Mouse (Mus musculus) forebrain, postnatal 0 days (tissue): ENCODE measurements at regions not wholly inside any gene's neighbourhood (a gene's known extent, or its start where the extent isn't known, plus 50 kb on each side); places are given as distances from the start of the nearest gene placed in this dataset.

Source experiments
- ATAC-seq: fragments of 200-750 bp; cut with Nextera tagmentation; 2 replicates; pipeline ENCODE4 v1.8.0; 2017; ENCODE audit warnings: mild to moderate bottlenecking, moderate library complexity
- DNase-seq: peaks from one replicate; pipeline ENCODE4 v3.0.0-alpha.2; 2015
- H3K27ac ChIP-seq: fragments of 300-500 bp; sonication (generic); 2 replicates; pipeline ENCODE4 v1.5.1; 2014; ENCODE audit warnings: low read depth, mild to moderate bottlenecking, antibody characterized with exemption, low read length, moderate library complexity, mixed read lengths
- H3K27me3 ChIP-seq: fragments of 300-500 bp; sonication (generic); 2 replicates; pipeline ENCODE4 v1.6.1; 2014; ENCODE audit warnings: mild to moderate bottlenecking, low read length, mixed read lengths; ENCODE audit not compliant: insufficient read depth
- H3K36me3 ChIP-seq: fragments of 300-500 bp; sonication (generic); 2 replicates; pipeline ENCODE4 v1.6.1; 2014; ENCODE audit warnings: mild to moderate bottlenecking, moderate library complexity; ENCODE audit not compliant: insufficient read depth
- H3K4me1 ChIP-seq: fragments of 300-500 bp; sonication (generic); 2 replicates; pipeline ENCODE4 v1.6.1; 2014; ENCODE audit warnings: antibody characterized with exemption; ENCODE audit not compliant: insufficient read depth
- H3K4me2 ChIP-seq: fragments of 300-500 bp; sonication (generic); 2 replicates; pipeline ENCODE4 v1.6.1; 2014; ENCODE audit warnings: low read depth, mild to moderate bottlenecking, moderate library complexity
- H3K4me3 ChIP-seq: fragments of 300-500 bp; sonication (generic); 2 replicates; pipeline ENCODE4 v1.5.1; 2014; ENCODE audit warnings: low read depth, low read length, mixed read lengths
- H3K9ac ChIP-seq: fragments of 300-500 bp; sonication (generic); 2 replicates; pipeline ENCODE4 v1.6.1; 2014; ENCODE audit warnings: mild to moderate bottlenecking
- H3K9me3 ChIP-seq: fragments of 300-500 bp; sonication (generic); 2 replicates; pipeline ENCODE4 v1.6.1; 2016; ENCODE audit warnings: low read length
- CTCF ChIP-seq: sonication (generic); IDR thresholded peaks from 2 replicates; pipeline ENCODE4 v1.5.1; 2016; ENCODE audit warnings: antibody characterized with exemption, control low read depth, low read depth
- WGBS: fragments of 180-500 bp; shearing (Covaris S2); extraction: QIAGEN DNeasy Blood & Tissue Kit; methylation state at CpG from one replicate; pipeline ENCODE4 v1.1.7; 2014; 5-methylcytosine and 5-hydroxymethylcytosine counted together

- Histone ChIP-seq H3K4me2 (no peak overlapping the region), H3K4me1 (no peaks in the 10 kb centered on the region), H3K9ac (no peak overlapping the region), H3K9me3 (no peaks in the 10 kb centered on the region), H3K36me3 (no peaks in the 10 kb centered on the region), H3K27me3 (no peaks in the 10 kb centered on the region), H3K27ac (no peak overlapping the region), H3K4me3 (no peak overlapping the region)
- peak; percentile 22 for DNase-seq
- WGBS, result 58% methylated on average over 3 of the region's 3 CpGs
- peak; percentile 59; the same call in 1 of the 2 replicates for ATAC-seq
- TF ChIP-seq CTCF, result no peak
Observed at GRCm38 (mm10) chr8:6179602-6180001, 1074.5 kb upstream of the Slc10a2 start.

DNA sequence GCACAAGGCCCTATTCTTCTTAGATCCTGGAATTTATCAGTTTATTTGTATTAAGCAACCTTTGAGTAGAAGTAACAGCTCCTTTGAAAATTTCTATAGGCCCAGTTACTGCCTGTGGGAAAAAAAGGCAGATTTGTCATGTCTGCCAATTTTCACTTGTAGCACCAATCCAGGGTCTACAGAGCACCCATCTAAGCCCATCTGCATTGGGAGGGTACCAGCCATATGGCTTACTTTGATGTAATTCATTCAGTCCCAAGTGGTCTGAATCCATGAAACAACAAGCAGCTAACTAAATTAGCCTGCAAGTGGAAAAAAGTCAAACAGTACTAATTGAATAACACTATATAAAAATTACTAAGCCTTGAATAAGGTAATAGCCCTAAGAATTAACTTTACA, 1061.3 kb upstream of the Slc10a2 start:
- no peak for TF ChIP-seq CTCF
- DNase-seq, result no peak
- H3K9ac ChIP-seq, result no peak overlapping the region
- no peak for ATAC-seq
- no peaks in the 10 kb centered on the region for H3K27me3 ChIP-seq
- no peak overlapping the region for H3K27ac ChIP-seq
- H3K4me2 ChIP-seq, result no peak overlapping the region
- no peaks in the 10 kb centered on the region for H3K9me3 ChIP-seq
- no peaks in the 10 kb centered on the region for H3K36me3 ChIP-seq
- H3K4me3 ChIP-seq, result no peak overlapping the region
- H3K4me1 ChIP-seq, result no peaks in the 10 kb centered on the region

DNA sequence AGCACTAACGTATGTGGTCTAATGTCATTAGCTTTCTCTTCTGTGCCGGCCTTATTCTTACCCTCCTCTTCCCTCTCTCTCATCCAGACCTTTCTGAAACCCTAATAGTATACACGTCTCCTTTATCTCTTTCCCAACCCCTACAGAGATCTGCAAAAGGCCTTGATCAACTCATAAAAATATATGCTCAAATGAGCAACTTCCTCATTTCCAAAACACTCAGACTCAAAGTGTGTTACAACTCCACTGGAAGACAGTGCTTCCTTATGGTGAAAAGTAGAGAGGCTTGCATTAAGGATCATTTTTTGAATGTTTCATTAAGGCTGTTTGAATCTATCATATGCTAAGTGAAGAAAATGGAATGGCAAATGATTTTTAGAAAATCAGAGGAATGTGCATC, 1060.1 kb upstream of the Slc10a2 start:
- no peak overlapping the region for H3K4me3 ChIP-seq
- TF ChIP-seq CTCF, result no peak
- no peak for DNase-seq
- no peak overlapping the region for H3K9ac ChIP-seq
- H3K4me1 ChIP-seq, result no peaks in the 10 kb centered on the region
- WGBS, result 64% methylated on average over 3 of the region's 3 CpGs
- no peaks in the 10 kb centered on the region for H3K36me3 ChIP-seq
- H3K9me3 ChIP-seq, result no peaks in the 10 kb centered on the region
- no peak overlapping the region for H3K4me2 ChIP-seq
- no peaks in the 10 kb centered on the region for H3K27me3 ChIP-seq
- H3K27ac ChIP-seq, result no peak overlapping the region
- no peak for ATAC-seq

DNA sequence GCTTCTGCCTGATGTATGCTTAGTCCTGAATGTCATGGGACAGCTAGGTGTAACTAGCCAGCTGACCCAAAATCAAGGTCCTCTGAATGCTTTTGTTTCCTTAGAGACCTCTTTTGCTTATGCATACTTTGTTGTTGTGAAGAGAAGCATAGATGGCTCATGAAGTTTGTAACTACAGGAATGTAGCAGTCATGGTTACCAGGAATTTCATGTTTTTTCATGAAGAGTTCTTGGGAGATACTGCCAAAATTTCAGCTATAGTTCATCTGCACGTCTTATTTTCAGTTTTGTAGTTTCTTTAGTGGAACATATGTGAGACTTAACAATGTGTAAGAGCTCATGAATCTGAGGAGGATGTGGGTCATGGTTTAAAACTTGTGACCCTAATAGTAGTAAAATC, 1059.6 kb upstream of the Slc10a2 start:
- Histone ChIP-seq H3K4me3 (no peak overlapping the region), H3K4me2 (no peak overlapping the region), H3K9ac (no peak overlapping the region), H3K4me1 (no peaks in the 10 kb centered on the region), H3K36me3 (no peaks in the 10 kb centered on the region), H3K9me3 (no peaks in the 10 kb centered on the region), H3K27ac (no peak overlapping the region), H3K27me3 (no peaks in the 10 kb centered on the region)
- 54% methylated on average over 1 of the region's 1 CpGs for WGBS
- DNase-seq (no peak), ATAC-seq (no peak)
- no peak for TF ChIP-seq CTCF

- Histone ChIP-seq H3K4me1 (no peaks in the 10 kb centered on the region), H3K27me3 (no peaks in the 10 kb centered on the region), H3K4me2 (no peak overlapping the region), H3K36me3 (no peaks in the 10 kb centered on the region), H3K9me3 (no peaks in the 10 kb centered on the region), H3K4me3 (no peak overlapping the region), H3K27ac (no peak overlapping the region), H3K9ac (no peak overlapping the region)
- ATAC-seq (no peak), DNase-seq (no peak)
- no peak for TF ChIP-seq CTCF
- 83% methylated on average over 4 of the region's 4 CpGs for WGBS
Observed at GRCm38 (mm10) chr8:6144588-6144987, 1039.4 kb upstream of the Slc10a2 start.

GRCm38 (mm10) chr8:6140090-6140489, 1034.9 kb upstream of the Slc10a2 start:
- Histone ChIP-seq H3K27me3 (no peaks in the 10 kb centered on the region), H3K4me1 (no peaks in the 10 kb centered on the region), H3K9ac (no peak overlapping the region), H3K36me3 (no peaks in the 10 kb centered on the region), H3K27ac (no peak overlapping the region), H3K4me2 (no peak overlapping the region), H3K9me3 (no peaks in the 10 kb centered on the region), H3K4me3 (no peak overlapping the region)
- 76% methylated on average over 1 of the region's 1 CpGs for WGBS
- TF ChIP-seq CTCF, result no peak
- DNase-seq (no peak), ATAC-seq (no peak)

- H3K4me3 ChIP-seq, result no peak overlapping the region
Observed at GRCm38 (mm10) chr8:6139171-6139570, 1034.0 kb upstream of the Slc10a2 start.

DNA sequence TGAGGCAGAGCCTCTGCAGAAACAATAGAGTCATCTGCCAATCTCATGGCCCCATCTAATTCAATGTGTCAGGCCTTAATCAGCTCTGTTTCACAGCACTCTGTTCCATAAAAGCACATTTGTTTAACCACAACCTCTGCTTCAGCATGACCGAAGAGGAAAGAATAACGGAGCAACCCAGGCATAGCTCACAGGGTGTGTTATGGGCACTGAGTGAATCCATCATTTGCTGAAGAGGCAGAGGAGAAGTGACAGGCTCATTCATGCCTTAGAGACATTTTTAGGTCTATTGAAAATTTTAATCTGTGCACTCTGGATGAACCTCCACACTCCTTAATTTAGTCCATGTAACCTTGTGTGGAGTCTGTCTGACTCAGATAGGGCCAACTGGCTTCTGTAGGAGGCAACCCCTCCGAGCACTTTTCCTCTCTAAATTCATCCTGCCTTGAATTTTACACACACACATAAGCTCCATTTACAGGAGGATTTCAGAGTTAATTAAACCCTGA, 1027.1 kb upstream of the Slc10a2 start:
- Histone ChIP-seq H3K27ac (no peak overlapping the region), H3K4me3 (no peak overlapping the region), H3K4me2 (no peak overlapping the region), H3K9me3 (no peaks in the 10 kb centered on the region), H3K36me3 (no peaks in the 10 kb centered on the region), H3K9ac (no peak overlapping the region), H3K4me1 (no peaks in the 10 kb centered on the region), H3K27me3 (no peaks in the 10 kb centered on the region)
- ATAC-seq (peak; percentile 48), DNase-seq (no peak)
- no peak for TF ChIP-seq CTCF
- WGBS, result 8% methylated on average over 3 of the region's 3 CpGs

More at GRCm38 (mm10) chr8:6139171-6139570, 1034.0 kb upstream of the Slc10a2 start:
- no peak overlapping the region for H3K4me2 ChIP-seq
- no peaks in the 10 kb centered on the region for H3K27me3 ChIP-seq
- no peak for TF ChIP-seq CTCF
- no peak overlapping the region for H3K27ac ChIP-seq
- DNase-seq, result no peak
- no peaks in the 10 kb centered on the region for H3K4me1 ChIP-seq
- H3K36me3 ChIP-seq, result no peaks in the 10 kb centered on the region
- no peak for ATAC-seq
- no peak overlapping the region for H3K9ac ChIP-seq
- 40% methylated on average over 4 of the region's 4 CpGs for WGBS
- H3K9me3 ChIP-seq, result no peaks in the 10 kb centered on the region
